Mouse (Mus musculus) splenic B cell, adult 2 months (primary cell): Measurements from ENCODE around the gene Zdhhc14.

Experiments
- DNase-seq: peaks from one replicate; pipeline ENCODE4 v3.0.0-alpha.2; 2011; ENCODE audit warnings: low read depth, low spot score
- H3K27me3 ChIP-seq: 2 replicates; pipeline ENCODE4 v1.6.1; 2012; ENCODE audit warnings: mild to moderate bottlenecking, low read length, moderate library complexity, mixed read lengths; ENCODE audit not compliant: control insufficient read depth, poor library complexity, insufficient read depth, severe bottlenecking
- H3K36me3 ChIP-seq: 2 replicates; pipeline ENCODE4 v1.6.1; 2012; ENCODE audit warnings: mild to moderate bottlenecking, low read length, moderate library complexity, mixed read lengths; ENCODE audit not compliant: control insufficient read depth, poor library complexity, insufficient read depth, severe bottlenecking

Gene Zdhhc14

GRCm38 (mm10) chr17:5491801-5492745, at the start of gene Zdhhc14:
Gene Zdhhc14, plus strand, starts transcription at chr17:5492557.
- Histone ChIP-seq H3K36me3 (no peaks in the 10 kb centered on the region), H3K27me3 (no peaks in the 10 kb centered on the region)
- DNase-seq = peak; percentile 91

DNA sequence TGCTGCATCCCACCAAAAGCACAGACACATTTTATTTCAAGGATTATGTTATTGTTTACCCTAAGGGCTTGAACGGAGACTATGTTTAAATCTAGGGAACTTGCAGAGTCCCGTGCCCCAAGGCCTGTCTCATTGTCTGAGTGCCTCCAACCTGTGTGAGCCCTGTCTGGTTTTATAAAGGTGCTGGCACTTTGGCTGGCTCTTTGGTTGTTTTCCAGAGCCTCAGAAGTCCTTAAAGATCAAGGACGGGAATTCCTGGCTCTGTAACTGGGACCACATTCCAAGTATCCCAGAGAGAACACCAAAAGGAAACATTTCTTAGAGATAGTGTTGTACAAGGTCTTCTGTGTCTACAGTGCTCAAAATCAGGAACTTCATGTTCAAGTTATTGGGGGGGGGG, 49.1 kb upstream of the Zdhhc14 start:
- DNase-seq = no peak
- H3K27me3 ChIP-seq = no peaks in the 10 kb centered on the region
- H3K36me3 ChIP-seq = no peaks in the 10 kb centered on the region

GRCm38 (mm10) chr17:5443751-5444150, 48.6 kb upstream of the Zdhhc14 start:
- DNase-seq = no peak
- no peaks in the 10 kb centered on the region for H3K27me3 ChIP-seq
- H3K36me3 ChIP-seq = no peaks in the 10 kb centered on the region

DNA sequence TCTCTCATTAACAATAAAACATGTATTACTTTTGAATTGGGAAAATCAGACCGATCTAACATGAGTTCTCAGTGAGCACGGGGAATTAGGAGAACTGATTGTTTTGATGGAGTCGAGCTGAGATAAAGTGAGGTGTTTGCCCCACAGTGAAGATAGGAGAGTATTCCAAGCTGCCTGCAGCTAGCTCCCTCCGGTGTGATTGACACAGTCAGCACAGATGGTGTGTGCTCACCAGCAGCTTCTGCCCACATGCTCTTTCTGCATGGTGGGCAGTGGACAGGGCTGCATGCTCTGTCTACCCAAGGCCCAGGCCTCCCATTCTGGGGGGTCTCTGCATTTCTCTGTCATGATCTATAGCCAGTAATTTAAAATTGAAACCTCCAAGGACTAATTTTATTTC, 38.7 kb upstream of the Zdhhc14 start:
- Histone ChIP-seq H3K36me3 (no peaks in the 10 kb centered on the region), H3K27me3 (no peaks in the 10 kb centered on the region)
- DNase-seq = no peak

DNA sequence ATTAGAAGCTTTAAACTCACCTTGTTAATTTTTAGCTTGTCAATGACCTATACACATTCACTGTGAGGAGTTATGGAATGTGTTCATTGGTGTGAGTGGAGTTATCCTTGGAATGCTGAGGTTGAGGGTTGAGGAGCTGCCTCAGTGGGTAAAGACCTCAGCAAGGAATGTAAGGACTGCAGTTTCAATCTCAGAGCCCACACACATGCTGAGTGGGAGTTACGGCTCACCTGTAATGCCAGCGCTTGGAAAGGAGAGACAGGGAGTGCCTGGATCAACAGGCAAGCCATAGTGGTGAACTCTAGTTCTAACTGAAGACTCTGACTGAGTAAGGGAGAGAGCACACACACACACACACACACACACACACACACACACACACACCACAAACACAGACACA, 28.4 kb upstream of the Zdhhc14 start:
- DNase-seq = no peak
- Histone ChIP-seq H3K36me3 (no peaks in the 10 kb centered on the region), H3K27me3 (no peaks in the 10 kb centered on the region)

DNA sequence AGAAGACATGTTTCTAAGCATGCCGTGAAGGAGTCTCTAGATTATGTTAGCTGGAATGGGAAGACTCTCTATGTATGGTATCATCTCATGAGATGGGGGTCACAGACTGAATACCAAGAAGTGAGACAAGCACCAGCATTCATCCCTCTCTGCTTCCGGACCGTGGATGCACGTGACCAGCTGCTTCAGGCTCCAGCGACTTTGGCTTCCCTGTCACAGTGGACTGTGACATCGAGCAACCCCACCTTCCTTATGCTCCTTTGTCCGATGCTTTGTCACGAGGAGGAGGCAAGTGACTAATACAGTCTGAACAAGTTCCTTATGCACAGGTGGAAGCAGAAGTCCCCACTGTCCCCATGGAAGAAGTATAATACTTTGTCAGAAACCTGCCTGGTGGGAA, 25.6 kb upstream of the Zdhhc14 start:
- H3K36me3 ChIP-seq = no peaks in the 10 kb centered on the region
- H3K27me3 ChIP-seq = no peaks in the 10 kb centered on the region
- DNase-seq = peak; percentile 49

DNA sequence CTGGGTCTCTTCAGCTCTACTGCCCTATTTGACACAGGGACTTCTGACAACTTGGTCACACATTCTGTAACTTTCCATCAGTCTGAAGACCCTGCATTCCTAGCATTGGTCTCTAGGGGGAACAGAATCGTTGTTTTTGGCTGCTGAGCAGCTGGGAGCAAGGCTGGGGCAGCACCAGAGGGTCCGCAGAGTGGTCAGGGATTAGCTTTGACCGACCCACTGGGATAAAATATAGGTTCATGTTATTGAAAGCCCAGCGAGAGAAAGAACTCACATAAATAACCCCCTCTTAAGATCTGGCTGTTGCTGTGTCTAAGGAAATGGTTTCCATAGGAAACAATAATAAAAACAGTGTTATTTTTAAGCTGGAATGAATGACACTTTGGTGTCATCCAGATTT, 25.2 kb upstream of the Zdhhc14 start:
- Histone ChIP-seq H3K27me3 (no peaks in the 10 kb centered on the region), H3K36me3 (no peaks in the 10 kb centered on the region)
- DNase-seq = no peak

DNA sequence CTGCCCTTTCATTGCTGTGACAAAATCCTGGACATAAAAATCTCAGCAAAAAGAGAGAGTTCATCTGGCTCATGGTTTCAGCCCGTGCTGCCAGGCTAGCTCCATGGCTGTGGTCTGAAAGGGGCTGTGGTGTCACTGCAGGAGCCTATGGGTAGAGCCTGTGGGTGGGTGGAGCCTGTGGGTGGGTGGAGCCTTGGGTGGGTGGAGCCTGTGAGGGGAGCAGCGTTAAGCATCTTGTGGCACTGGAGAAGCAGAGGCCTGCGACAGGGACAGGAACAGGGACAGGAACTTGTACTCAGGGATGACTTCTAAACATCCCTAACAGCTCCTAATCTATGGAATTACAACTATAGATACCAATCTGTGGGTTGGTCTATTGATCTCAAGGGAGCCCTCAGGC, 20.1 kb upstream of the Zdhhc14 start:
- DNase-seq = peak; percentile 19
- H3K36me3 ChIP-seq = no peaks in the 10 kb centered on the region
- H3K27me3 ChIP-seq = no peaks in the 10 kb centered on the region

DNA sequence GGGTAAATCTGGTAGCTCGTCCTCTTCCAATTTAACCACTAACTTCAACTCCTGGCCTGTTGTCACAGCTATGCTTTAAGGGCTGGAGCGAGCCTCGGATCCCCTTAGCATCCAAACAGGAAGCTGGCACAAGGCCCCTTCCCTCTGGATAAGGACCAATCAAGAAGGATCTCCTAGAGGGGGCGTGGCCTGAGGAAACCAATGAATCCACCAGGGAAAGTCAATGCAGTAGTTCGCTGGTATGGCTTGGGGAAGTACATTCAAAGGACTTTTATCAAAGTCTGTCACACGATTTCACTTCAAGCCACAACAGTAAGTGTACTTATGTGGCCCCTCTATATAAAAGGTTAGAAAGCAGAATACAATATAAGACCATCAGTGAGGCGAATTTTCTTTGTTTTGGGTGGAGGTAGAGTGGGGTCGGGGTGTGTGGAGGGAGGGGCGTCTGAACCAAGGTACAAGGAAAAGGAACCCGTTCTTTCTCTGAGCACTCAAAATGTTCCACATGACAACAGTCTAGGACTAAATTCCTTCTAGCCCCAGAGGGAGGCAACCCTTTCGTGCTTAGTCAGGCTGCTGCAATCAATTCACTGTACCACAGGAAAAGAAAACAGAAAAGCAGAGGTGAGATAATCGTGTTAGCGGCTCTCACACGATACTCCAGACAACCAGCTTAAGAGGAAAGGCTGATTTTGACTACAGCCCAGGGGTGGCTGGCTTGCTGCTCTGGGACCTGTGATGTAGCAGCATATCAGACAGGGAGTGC, 16.2 kb upstream of the Zdhhc14 start:
- no peak for DNase-seq
- Histone ChIP-seq H3K36me3 (no peaks in the 10 kb centered on the region), H3K27me3 (no peaks in the 10 kb centered on the region)

GRCm38 (mm10) chr17:5483456-5483855, 8.9 kb upstream of the Zdhhc14 start:
- Histone ChIP-seq H3K27me3 (no peaks in the 10 kb centered on the region), H3K36me3 (no peaks in the 10 kb centered on the region)
- DNase-seq = peak; percentile 58

GRCm38 (mm10) chr17:5484663-5485062, 7.7 kb upstream of the Zdhhc14 start:
- Histone ChIP-seq H3K27me3 (no peaks in the 10 kb centered on the region), H3K36me3 (no peaks in the 10 kb centered on the region)
- DNase-seq = no peak

- H3K36me3 ChIP-seq = no peaks in the 10 kb centered on the region
- no peak for DNase-seq
- no peaks in the 10 kb centered on the region for H3K27me3 ChIP-seq
These were observed 4.2 kb upstream of the Zdhhc14 start for GRCm38 (mm10) chr17:5488156-5488555.

DNA sequence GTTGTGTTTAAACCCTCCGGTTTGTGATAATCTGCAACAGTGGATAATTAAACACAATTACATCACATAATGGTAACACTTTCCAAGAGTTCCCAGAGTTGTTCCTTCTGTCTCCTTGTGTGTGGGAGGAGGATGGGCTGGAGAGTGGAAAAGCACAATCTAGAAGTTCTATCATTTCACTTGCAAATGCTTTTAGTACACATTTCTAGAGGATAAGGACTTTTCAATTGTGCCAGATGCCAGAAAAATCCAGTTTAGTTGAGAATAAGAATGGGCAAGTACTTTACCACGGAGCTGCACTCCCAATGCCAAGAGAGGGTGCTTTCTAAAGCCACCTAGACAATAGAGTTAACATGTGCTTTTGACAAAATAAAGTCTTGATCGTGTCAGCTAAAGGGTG, 2.0 kb upstream of the Zdhhc14 start:
- no peak for DNase-seq
- no peaks in the 10 kb centered on the region for H3K36me3 ChIP-seq
- no peaks in the 10 kb centered on the region for H3K27me3 ChIP-seq

DNA sequence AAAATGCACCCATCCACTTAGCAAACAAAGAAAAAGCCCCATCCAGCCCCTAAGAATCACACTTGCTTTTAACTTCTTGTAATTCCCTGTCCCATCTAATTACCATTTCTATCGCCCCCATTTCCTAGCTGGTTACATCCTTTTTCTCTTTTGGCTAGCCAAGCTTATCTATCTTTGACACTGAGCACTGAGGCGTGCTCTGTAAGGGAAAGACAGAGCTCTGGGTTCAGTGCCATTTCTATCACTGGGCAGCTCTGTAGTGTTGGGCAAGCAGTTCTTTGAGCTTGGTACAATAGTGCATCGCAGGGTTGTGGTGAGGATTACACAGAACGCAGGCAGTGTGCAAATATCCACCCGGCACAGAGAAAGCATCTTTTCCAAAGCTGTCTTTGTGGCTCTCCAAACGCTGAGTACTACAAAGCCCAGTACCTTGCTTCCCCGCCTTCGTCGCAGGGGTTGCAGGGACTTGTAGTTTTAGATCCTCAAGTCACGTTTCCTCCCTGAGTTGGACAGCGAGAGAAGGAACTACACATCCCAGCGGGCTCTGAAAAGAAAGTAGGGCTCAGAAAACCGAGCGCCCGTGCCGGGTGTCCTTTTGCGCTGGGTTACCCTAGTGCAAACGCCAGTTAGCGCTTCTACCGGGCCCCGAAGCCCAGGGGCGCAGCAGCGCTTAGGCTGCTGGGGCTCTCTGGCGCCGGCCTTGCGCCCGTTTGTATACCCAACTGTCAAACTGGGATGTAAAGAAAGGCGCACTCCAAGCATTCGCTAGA, 1.1 kb upstream of the Zdhhc14 start:
- Histone ChIP-seq H3K36me3 (no peaks in the 10 kb centered on the region), H3K27me3 (no peaks in the 10 kb centered on the region)
- DNase-seq = peak; percentile 94

- no peaks in the 10 kb centered on the region for H3K27me3 ChIP-seq
These were observed 396 bp downstream of the Zdhhc14 start for GRCm38 (mm10) chr17:5492746-5493160.

More at GRCm38 (mm10) chr17:5492746-5493160, 396 bp downstream of the Zdhhc14 start:
- DNase-seq = no peak
- no peaks in the 10 kb centered on the region for H3K36me3 ChIP-seq
